Mouse (Mus musculus) forebrain, postnatal 0 days (tissue): ENCODE measurements around the gene Sorcs2. TPM values are rescaled to one million over a fixed set of nuclear protein-coding genes. Genes with fewer than 3 reads are reported as not detected.

Experiments used
- ATAC-seq: fragments of 200-750 bp; cut with Nextera tagmentation; 2 replicates; pipeline ENCODE4 v1.8.0; 2017; ENCODE audit warnings: mild to moderate bottlenecking, moderate library complexity
- DNase-seq: peaks from one replicate; pipeline ENCODE4 v3.0.0-alpha.2; 2015
- H3K27ac ChIP-seq: fragments of 300-500 bp; sonication (generic); 2 replicates; pipeline ENCODE4 v1.5.1; 2014; ENCODE audit warnings: low read depth, mild to moderate bottlenecking, antibody characterized with exemption, low read length, moderate library complexity, mixed read lengths
- H3K27me3 ChIP-seq: fragments of 300-500 bp; sonication (generic); 2 replicates; pipeline ENCODE4 v1.6.1; 2014; ENCODE audit warnings: mild to moderate bottlenecking, low read length, mixed read lengths; ENCODE audit not compliant: insufficient read depth
- H3K36me3 ChIP-seq: fragments of 300-500 bp; sonication (generic); 2 replicates; pipeline ENCODE4 v1.6.1; 2014; ENCODE audit warnings: mild to moderate bottlenecking, moderate library complexity; ENCODE audit not compliant: insufficient read depth
- H3K4me1 ChIP-seq: fragments of 300-500 bp; sonication (generic); 2 replicates; pipeline ENCODE4 v1.6.1; 2014; ENCODE audit warnings: antibody characterized with exemption; ENCODE audit not compliant: insufficient read depth
- H3K4me2 ChIP-seq: fragments of 300-500 bp; sonication (generic); 2 replicates; pipeline ENCODE4 v1.6.1; 2014; ENCODE audit warnings: low read depth, mild to moderate bottlenecking, moderate library complexity
- H3K4me3 ChIP-seq: fragments of 300-500 bp; sonication (generic); 2 replicates; pipeline ENCODE4 v1.5.1; 2014; ENCODE audit warnings: low read depth, low read length, mixed read lengths
- H3K9ac ChIP-seq: fragments of 300-500 bp; sonication (generic); 2 replicates; pipeline ENCODE4 v1.6.1; 2014; ENCODE audit warnings: mild to moderate bottlenecking
- H3K9me3 ChIP-seq: fragments of 300-500 bp; sonication (generic); 2 replicates; pipeline ENCODE4 v1.6.1; 2016; ENCODE audit warnings: low read length
- CTCF ChIP-seq: sonication (generic); IDR thresholded peaks from 2 replicates; pipeline ENCODE4 v1.5.1; 2016; ENCODE audit warnings: antibody characterized with exemption, control low read depth, low read depth
- WGBS: fragments of 180-500 bp; shearing (Covaris S2); extraction: QIAGEN DNeasy Blood & Tissue Kit; methylation state at CpG from one replicate; pipeline ENCODE4 v1.1.7; 2014; 5-methylcytosine and 5-hydroxymethylcytosine counted together
- polyA plus RNA-seq: library from polyadenylated mRNA; unstranded; fragments of >200 nt; fragmentation: Nextera tagmentation; extraction: Ambion mirVana; gene quantifications from 2 replicates; pipeline ENCODE4 v1.2.1, GENCODE M21; 2015
- total RNA-seq: library from RNA; depleted of rRNA; stranded (reverse); fragments of >200 nt; gene quantifications from 2 replicates; pipeline ENCODE4 v1.2.3, GENCODE M21; 2014

Gene Sorcs2
- total and polyA plus RNA-seq, 2 experiments from 2014 or later: 10.0 to 29.8 TPM

DNA sequence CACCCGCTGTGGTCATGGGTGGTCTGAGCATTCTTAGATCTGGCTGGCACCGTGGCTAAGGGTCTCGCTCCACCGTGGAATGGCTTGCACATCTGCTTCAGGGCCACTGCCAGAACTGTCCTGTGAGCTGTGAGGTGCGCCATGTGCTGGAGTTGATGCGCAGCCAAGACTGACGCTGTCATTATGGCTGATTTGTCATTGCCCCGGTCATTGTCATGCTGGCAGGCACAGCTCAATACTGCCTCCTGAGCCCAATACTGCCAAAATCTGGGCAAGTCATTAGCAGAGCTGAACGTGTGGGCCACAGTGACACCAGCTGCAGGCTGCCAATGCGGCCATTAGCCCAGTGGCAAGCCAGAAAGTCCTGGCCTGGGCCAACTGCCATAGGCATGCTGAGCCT lies 390.3 kb downstream of the Sorcs2 start:
- no peak overlapping the region for H3K4me3 ChIP-seq
- TF ChIP-seq CTCF: peak; percentile 46

DNA sequence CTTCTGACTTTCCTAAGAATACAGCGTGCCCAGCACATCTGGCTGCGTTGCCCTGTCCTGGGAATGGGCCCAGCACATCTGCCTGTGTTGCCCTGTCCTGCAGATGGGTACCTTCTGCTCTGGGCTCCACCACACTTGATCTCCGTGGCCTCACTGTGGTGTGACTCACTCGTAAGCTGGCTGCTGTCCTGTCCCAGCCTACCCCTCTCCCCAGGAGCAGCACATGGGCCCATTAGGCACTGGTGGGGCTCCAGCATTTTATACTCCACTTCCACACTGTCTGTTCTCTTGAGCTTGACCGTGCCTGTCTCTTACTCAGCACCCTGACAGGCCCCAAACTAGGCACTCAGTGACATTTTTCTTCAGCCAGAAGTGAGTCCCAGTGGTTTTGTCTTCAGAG lies 391.4 kb downstream of the Sorcs2 start:
- Histone ChIP-seq H3K27ac (no peak overlapping the region), H3K4me1 (no peaks in the 10 kb centered on the region), H3K27me3 (no peaks in the 10 kb centered on the region), H3K4me2 (no peak overlapping the region), H3K9me3 (no peaks in the 10 kb centered on the region), H3K4me3 (no peak overlapping the region), H3K36me3 (peaks cover 5% of the 10 kb centered on the region; the same call in 1 of the 2 replicates), H3K9ac (no peak overlapping the region)
- 78% methylated on average over 5 of the region's 5 CpGs for WGBS
- no peak for ATAC-seq
- no peak for DNase-seq
- no peak for TF ChIP-seq CTCF

More for the DNA sequence above, 390.3 kb downstream of the Sorcs2 start:
- H3K9ac ChIP-seq: no peak overlapping the region
- H3K4me2 ChIP-seq: no peak overlapping the region
- H3K9me3 ChIP-seq: no peaks in the 10 kb centered on the region
- H3K27me3 ChIP-seq: no peaks in the 10 kb centered on the region
- no peaks in the 10 kb centered on the region; the same call in 1 of the 2 replicates for H3K36me3 ChIP-seq
- peak; percentile 66 for ATAC-seq
- peak; percentile 63 for DNase-seq
- H3K27ac ChIP-seq: no peak overlapping the region
- WGBS: 40% methylated on average over 10 of the region's 10 CpGs
- no peaks in the 10 kb centered on the region for H3K4me1 ChIP-seq

DNA sequence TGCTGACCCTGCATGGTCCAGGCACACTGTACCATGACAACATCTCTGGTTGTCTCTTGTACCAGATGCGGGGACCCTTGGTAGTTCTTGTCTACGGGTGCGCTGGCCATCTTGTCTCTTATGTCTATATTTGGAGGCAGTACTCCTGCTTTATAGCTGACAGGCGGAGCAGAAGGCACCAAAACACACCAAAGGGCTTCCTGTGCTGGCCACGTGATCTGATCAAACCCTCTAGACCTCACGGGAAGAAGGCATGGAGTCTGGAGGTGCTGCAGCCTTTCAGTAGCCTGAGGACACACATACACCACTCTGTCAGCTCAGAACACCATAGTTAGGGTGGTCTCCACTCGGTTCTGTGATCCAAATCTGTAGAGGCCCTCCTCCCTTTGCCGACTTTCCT lies 391.8 kb downstream of the Sorcs2 start:
- Histone ChIP-seq H3K9ac (no peak overlapping the region), H3K4me2 (no peak overlapping the region), H3K36me3 (peaks cover 9% of the 10 kb centered on the region; the same call in 1 of the 2 replicates), H3K4me3 (no peak overlapping the region), H3K27ac (no peak overlapping the region), H3K4me1 (no peaks in the 10 kb centered on the region), H3K27me3 (no peaks in the 10 kb centered on the region), H3K9me3 (no peaks in the 10 kb centered on the region)
- no peak for TF ChIP-seq CTCF
- no peak for DNase-seq
- 87% methylated on average over 8 of the region's 8 CpGs for WGBS
- ATAC-seq: no peak

DNA sequence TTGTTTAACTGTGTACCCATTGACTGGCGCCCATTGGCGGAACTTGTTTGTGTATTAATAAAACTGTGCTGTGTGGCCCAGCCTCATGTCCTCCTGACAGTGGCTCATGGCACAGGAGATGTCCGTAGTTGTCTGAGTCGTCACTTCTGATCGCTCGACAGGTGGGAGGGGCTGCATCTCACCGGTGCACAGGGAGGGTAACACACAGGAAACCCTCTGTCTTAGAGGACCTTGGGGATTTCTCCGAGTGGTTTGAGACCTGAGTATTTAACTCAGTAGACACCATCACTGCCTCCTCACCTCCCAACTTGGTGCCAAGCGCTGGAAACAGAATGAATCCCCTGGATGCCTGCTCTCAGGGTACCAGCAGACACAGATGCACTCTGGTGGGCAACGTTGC lies 394.1 kb downstream of the Sorcs2 start:
- H3K27ac ChIP-seq: no peak overlapping the region
- H3K27me3 ChIP-seq: no peaks in the 10 kb centered on the region
- no peaks in the 10 kb centered on the region for H3K4me1 ChIP-seq
- no peaks in the 10 kb centered on the region for H3K9me3 ChIP-seq
- ATAC-seq (no peak), DNase-seq (no peak)
- no peak for TF ChIP-seq CTCF
- H3K36me3 ChIP-seq: peaks cover 27% of the 10 kb centered on the region
- no peak overlapping the region for H3K4me3 ChIP-seq
- H3K4me2 ChIP-seq: no peak overlapping the region
- no peak overlapping the region for H3K9ac ChIP-seq
- 90% methylated on average over 10 of the region's 10 CpGs for WGBS

DNA sequence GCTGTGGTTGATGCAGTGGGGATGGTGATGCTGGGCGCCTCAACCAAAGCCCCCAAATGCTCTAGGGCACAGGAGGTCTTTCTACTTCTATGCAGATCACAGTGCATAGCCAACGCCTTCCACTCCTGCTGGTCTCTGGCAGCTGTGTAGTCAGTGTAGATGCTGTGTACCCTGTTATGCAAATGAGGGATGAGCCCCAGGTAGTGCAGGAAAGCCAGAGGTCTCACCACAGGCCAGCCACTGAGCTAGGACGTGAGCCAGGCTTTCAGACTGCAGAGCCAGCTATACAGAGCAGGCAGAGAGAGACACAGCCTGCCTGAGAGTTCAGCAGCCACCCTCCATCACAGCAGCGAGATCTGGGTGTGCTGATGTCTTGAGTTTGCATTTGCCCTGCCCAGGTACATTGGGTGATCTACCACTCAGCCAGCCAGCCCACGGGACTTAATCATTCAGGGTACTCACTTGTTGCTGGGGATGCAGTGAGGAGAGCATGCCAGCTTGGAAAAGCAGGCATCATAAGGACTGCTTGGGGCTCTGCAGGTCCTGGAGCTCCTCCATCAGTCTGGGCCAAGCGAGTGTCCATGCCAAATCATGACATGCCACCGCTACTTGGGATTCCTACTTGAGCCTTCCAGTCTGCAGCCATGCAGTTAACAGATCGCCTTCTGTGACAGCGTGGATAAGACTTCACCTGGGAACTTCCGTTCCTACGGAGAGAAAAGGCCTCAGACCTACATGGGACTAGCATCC lies 407.8 kb downstream of the Sorcs2 start:
- DNase-seq (no peak), ATAC-seq (no peak)
- TF ChIP-seq CTCF: no peak
- Histone ChIP-seq H3K9me3 (no peaks in the 10 kb centered on the region), H3K9ac (no peak overlapping the region), H3K4me3 (no peak overlapping the region), H3K36me3 (peaks cover 63% of the 10 kb centered on the region), H3K4me1 (no peaks in the 10 kb centered on the region), H3K27ac (no peak overlapping the region), H3K4me2 (no peak overlapping the region), H3K27me3 (no peaks in the 10 kb centered on the region)
- 77% methylated on average over 11 of the region's 11 CpGs for WGBS

DNA sequence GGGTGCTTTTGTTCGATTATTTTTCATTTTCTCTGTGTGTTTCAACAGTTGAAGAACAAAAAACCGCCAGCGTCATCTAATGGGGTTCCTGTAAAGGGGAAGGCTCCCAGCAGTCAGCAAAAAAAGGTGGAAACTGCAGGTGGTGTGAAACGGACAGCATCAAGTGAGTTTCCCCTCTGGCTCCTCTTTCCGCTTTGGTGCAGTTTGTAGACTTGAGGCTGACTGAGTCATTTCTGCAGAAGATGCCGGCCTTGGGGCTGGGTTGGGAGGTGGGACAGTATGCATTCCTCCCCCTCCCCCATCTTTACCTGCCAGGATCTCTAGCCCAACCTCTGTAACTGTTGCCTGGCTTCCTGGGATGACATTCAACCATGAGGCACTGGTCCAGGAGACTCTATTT lies 408.4 kb downstream of the Sorcs2 start:
- no peak for DNase-seq
- Histone ChIP-seq H3K27me3 (no peaks in the 10 kb centered on the region), H3K9me3 (no peaks in the 10 kb centered on the region), H3K4me3 (no peak overlapping the region), H3K9ac (no peak overlapping the region), H3K27ac (no peak overlapping the region), H3K4me1 (no peaks in the 10 kb centered on the region), H3K36me3 (peaks cover 65% of the 10 kb centered on the region), H3K4me2 (no peak overlapping the region)
- no peak for ATAC-seq
- no peak for TF ChIP-seq CTCF
- WGBS: 72% methylated on average over 6 of the region's 6 CpGs

DNA sequence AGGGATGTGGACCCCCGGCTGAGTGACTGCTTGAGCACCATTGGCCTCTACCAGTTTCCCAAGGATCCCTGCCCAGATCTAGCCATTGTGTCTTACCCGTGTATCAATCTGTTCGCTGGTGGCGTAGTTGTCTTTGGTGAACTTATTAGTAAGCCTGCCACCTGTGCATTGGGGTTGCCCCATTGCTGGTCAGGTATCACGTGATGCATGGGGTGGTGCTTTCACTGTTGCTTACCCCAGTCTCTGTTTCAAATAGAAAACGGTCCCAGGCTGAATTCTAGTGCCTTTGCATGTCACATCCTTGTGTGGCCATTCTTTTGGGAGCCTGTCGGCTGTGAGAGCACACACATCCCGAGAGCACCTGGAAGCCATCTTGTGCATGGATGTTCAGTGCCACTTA lies 409.9 kb downstream of the Sorcs2 start:
- H3K9ac ChIP-seq: no peak overlapping the region
- ATAC-seq (no peak), DNase-seq (no peak)
- H3K27me3 ChIP-seq: no peaks in the 10 kb centered on the region
- H3K4me3 ChIP-seq: no peak overlapping the region
- TF ChIP-seq CTCF: no peak
- no peak overlapping the region for H3K4me2 ChIP-seq
- H3K9me3 ChIP-seq: no peaks in the 10 kb centered on the region
- 88% methylated on average over 8 of the region's 8 CpGs for WGBS
- no peak overlapping the region for H3K27ac ChIP-seq
- H3K36me3 ChIP-seq: peaks cover 61% of the 10 kb centered on the region
- no peaks in the 10 kb centered on the region for H3K4me1 ChIP-seq
